ENCODE assay signal across 48 mouse cellular contexts in genomic region chr4:92097386-92097785, GRCm38 (mm10). TPM values are rescaled to one million over a fixed set of nuclear protein-coding genes. Genes with fewer than 3 reads are reported as not detected.
"Had no signal": no experiment of that assay in that cellular context is flagged by ENCODE, and none has a peak within 500 bp of the region (broad histone marks: within the 10 kb centered on the region; RNA-seq: fewer than 3 reads in every experiment).

No protein-coding gene starts in this region.

- H3K4me2 ChIP-seq: limb, embryonic 12.5 days; limb, embryonic 13.5 days; limb, embryonic 15.5 days; liver, embryonic 11.5 days; liver, embryonic 12.5 days; liver, embryonic 13.5 days; liver, embryonic 15.5 days; lung, embryonic 14.5 days; lung, embryonic 15.5 days; midbrain, embryonic 11.5 days; midbrain, embryonic 12.5 days; midbrain, embryonic 13.5 days; midbrain, embryonic 15.5 days had no signal

- H3K4me1 ChIP-seq: limb, embryonic 10.5 days; limb, embryonic 12.5 days; limb, embryonic 13.5 days; limb, embryonic 15.5 days; liver, embryonic 12.5 days; liver, embryonic 13.5 days; liver, embryonic 15.5 days; lung, embryonic 15.5 days; megakaryocyte, embryonic 14.5 days; midbrain, embryonic 10.5 days; midbrain, embryonic 12.5 days; midbrain, embryonic 13.5 days; midbrain, embryonic 15.5 days had no signal

- DNase-seq: layer of hippocampus, postnatal 36 days; left cerebral cortex, postnatal 4 days; liver; liver, embryonic 13.5 days; liver, postnatal 0 days; lung, adult 18-20 months; lung, adult 2 months; lung, embryonic 14.5 days; lung, postnatal 10 days; lung, postnatal 14 days; lung, postnatal 36 days; lung, postnatal 4 days; midbrain, embryonic 14.5 days had no signal

- H3K9ac ChIP-seq: limb, embryonic 12.5 days; limb, embryonic 13.5 days; limb, embryonic 15.5 days; liver, embryonic 12.5 days; liver, embryonic 13.5 days; liver, embryonic 14.5 days; liver, embryonic 15.5 days; liver, postnatal 0 days; lung, embryonic 14.5 days; lung, embryonic 15.5 days; midbrain, embryonic 12.5 days; midbrain, embryonic 13.5 days; midbrain, embryonic 15.5 days had no signal

- H3K27me3 ChIP-seq: limb, embryonic 12.5 days; limb, embryonic 13.5 days; limb, embryonic 15.5 days; liver, embryonic 12.5 days; liver, embryonic 13.5 days; liver, embryonic 15.5 days; lung, embryonic 15.5 days; megakaryocyte, embryonic 14.5 days; midbrain, embryonic 12.5 days; midbrain, embryonic 13.5 days; midbrain, embryonic 15.5 days had no signal

- H3K4me3 ChIP-seq: left cerebral cortex, adult 2 months; limb, embryonic 10.5 days; limb, embryonic 12.5 days; limb, embryonic 13.5 days; limb, embryonic 15.5 days; liver, embryonic 12.5 days; liver, embryonic 13.5 days; liver, embryonic 15.5 days; lung, embryonic 15.5 days; megakaryocyte, embryonic 14.5 days; midbrain, embryonic 10.5 days; midbrain, embryonic 12.5 days; midbrain, embryonic 13.5 days; midbrain, embryonic 15.5 days; myocyte had no signal

- H3K36me3 ChIP-seq: limb, embryonic 10.5 days; limb, embryonic 12.5 days; limb, embryonic 13.5 days; limb, embryonic 15.5 days; liver, embryonic 12.5 days; liver, embryonic 13.5 days; liver, embryonic 15.5 days; lung, embryonic 15.5 days; midbrain, embryonic 10.5 days; midbrain, embryonic 12.5 days; midbrain, embryonic 13.5 days; midbrain, embryonic 15.5 days had no signal

- H3K9me3 ChIP-seq: limb, embryonic 10.5 days; limb, embryonic 12.5 days; limb, embryonic 13.5 days; limb, embryonic 15.5 days; liver, embryonic 12.5 days; liver, embryonic 13.5 days; liver, embryonic 15.5 days; lung, embryonic 15.5 days; megakaryocyte, embryonic 14.5 days; midbrain, embryonic 10.5 days; midbrain, embryonic 12.5 days; midbrain, embryonic 13.5 days; midbrain, embryonic 15.5 days had no signal

- ATAC-seq: liver, embryonic 12.5 days; liver, postnatal 0 days; lung, postnatal 0 days; midbrain, embryonic 13.5 days; midbrain, embryonic 15.5 days; midbrain, embryonic 16.5 days had no signal

- H3K27ac ChIP-seq: left cerebral cortex, adult 2 months; limb, embryonic 10.5 days; limb, embryonic 12.5 days; limb, embryonic 13.5 days; limb, embryonic 15.5 days; liver, embryonic 12.5 days; liver, embryonic 13.5 days; liver, embryonic 14.5 days; liver, embryonic 15.5 days; lung, embryonic 15.5 days; macrophage; midbrain, embryonic 10.5 days; midbrain, embryonic 12.5 days; midbrain, embryonic 13.5 days; midbrain, embryonic 15.5 days had no signal

RNA-seq across cellular contexts. Expression of gene Izumo3, which starts 49.6 kb away (rescaled TPM):
- total RNA-seq: layer of hippocampus, postnatal 36 days; left cerebral cortex, adult 18-20 months; left cerebral cortex, adult 2 months; left cerebral cortex, adult 8-10 months; left cerebral cortex, postnatal 10 days; left cerebral cortex, postnatal 14 days; left cerebral cortex, postnatal 25 days; left cerebral cortex, postnatal 36 days; left cerebral cortex, postnatal 4 days; liver, adult 2 months; megakaryocyte progenitor cell, adult 5-6 weeks; megakaryocyte-erythroid progenitor cell, adult 5-6 weeks; midbrain, postnatal 0 days; monocyte, adult 5-6 weeks had no signal
- polyA plus RNA-seq: limb, embryonic 10.5 days; limb, embryonic 11.5 days; limb, embryonic 12.5 days; limb, embryonic 13.5 days; limb, embryonic 14.5 days; limb, embryonic 15.5 days; liver, adult 2 months; liver, embryonic 11.5 days; liver, embryonic 12.5 days; liver, embryonic 13.5 days; liver, embryonic 14.5 days; liver, embryonic 15.5 days; liver, embryonic 16.5 days; liver, postnatal 0 days; lung, adult 2 months; lung, embryonic 14.5 days; lung, embryonic 15.5 days; lung, embryonic 16.5 days; lung, postnatal 0 days; macrophage; midbrain, embryonic 10.5 days; midbrain, embryonic 11.5 days; midbrain, embryonic 12.5 days; midbrain, embryonic 13.5 days; midbrain, embryonic 14.5 days; midbrain, embryonic 15.5 days; midbrain, embryonic 16.5 days; midbrain, postnatal 0 days; myocyte had no signal
